Mouse (Mus musculus) cortical plate, adult 2 months (tissue): ENCODE data around the gene Gnat2.
A peak's percentile ranks its signal among the peaks of the same experiment; 100 is the strongest.

Source experiments
- CTCF ChIP-seq: fragments of 200-500 bp; IDR thresholded peaks from 2 replicates; pipeline ENCODE4 v1.5.1; 2011; ENCODE audit warnings: mild to moderate bottlenecking, control low read depth, low read length; ENCODE audit not compliant: insufficient read depth; ENCODE audit errors: extremely low read depth
- POLR2A ChIP-seq: fragments of 200-500 bp; IDR thresholded peaks from 2 replicates; pipeline ENCODE4 v1.6.1; 2011; ENCODE audit warnings: mild to moderate bottlenecking, low read length, control low read depth; ENCODE audit not compliant: insufficient read depth; ENCODE audit errors: extremely low read depth

GRCm38 (mm10) chr3:108044394-108045140, 48.0 kb upstream of the Gnat2 start, which contains the start of gene Gstm4:
- TF ChIP-seq POLR2A (peak; percentile 88), CTCF (no peak)
